31 mouse cellular contexts compared by ENCODE assay signal in genomic region chr17:43413182-43413581, GRCm38 (mm10). TPM values are rescaled to one million over a fixed set of nuclear protein-coding genes. Genes with fewer than 3 reads are reported as not detected.
DNase-seq lines count a peak whose midpoint lies in the region; ATAC-seq and TF ChIP-seq lines count a peak whose summit lies in the region.
"Had no signal": no experiment of that assay in that cellular context is flagged by ENCODE, and none has a peak within 500 bp of the region (broad histone marks: within the 10 kb centered on the region; RNA-seq: fewer than 3 reads in every experiment).

No protein-coding gene starts in this region.

- 0 out of 2 replicates have a peak overlapping the region, but pooled peaks have one; percentile 15 for H3K27ac ChIP-seq in lung, embryonic 14.5 days (ENCODE audit: low read depth)
- H3K27ac ChIP-seq in kidney, adult 2 months (ENCODE audit: insufficient read depth, low read depth, low read length): peak overlapping the region; percentile 60; the same call in 1 of the 2 replicates
- peak overlapping the region; percentile 67 for H3K27ac ChIP-seq in kidney, postnatal 0 days
- H3K27ac ChIP-seq: gastrocnemius, adult 2 months; heart, embryonic 10.5 days; heart, embryonic 15.5 days; hindbrain, embryonic 15.5 days; limb, embryonic 12.5 days; liver, embryonic 15.5 days; lung, embryonic 15.5 days; midbrain, embryonic 13.5 days; neural tube, embryonic 13.5 days; stomach, postnatal 0 days had no signal

- H3K9me3 ChIP-seq in lung, embryonic 14.5 days (ENCODE audit: low read depth, low read length): no peaks in the 10 kb centered on the region
- no peaks in the 10 kb centered on the region for H3K9me3 ChIP-seq in kidney, postnatal 0 days (replicated peaks; ENCODE audit: low read length)
- H3K9me3 ChIP-seq: heart, embryonic 10.5 days; heart, embryonic 15.5 days; hindbrain, embryonic 15.5 days; limb, embryonic 12.5 days; liver, embryonic 15.5 days; lung, embryonic 15.5 days; midbrain, embryonic 13.5 days; neural tube, embryonic 13.5 days had no signal

- H3K4me2 ChIP-seq in lung, embryonic 14.5 days: no peak overlapping the region
- no peak overlapping the region for H3K4me2 ChIP-seq in kidney, postnatal 0 days (ENCODE audit: low read length)
- H3K4me2 ChIP-seq: heart, embryonic 15.5 days; hindbrain, embryonic 15.5 days; limb, embryonic 12.5 days; liver, embryonic 15.5 days; lung, embryonic 15.5 days; midbrain, embryonic 13.5 days; neural tube, embryonic 13.5 days had no signal

- ATAC-seq in lung, embryonic 14.5 days (ENCODE audit: insufficient read depth): no peak
- no peak for ATAC-seq in kidney, postnatal 0 days (replicated peaks; ENCODE audit: low FRiP score, low read depth)
- ATAC-seq in inflammation-experienced regulatory T-cells, adult 6 months: no peak
- ATAC-seq in megakaryocyte, adult 5-6 weeks (ENCODE audit: poor library complexity, severe bottlenecking): no peak
- ATAC-seq: activated CD4-positive, CD25-positive, alpha-beta regulatory T cell, adult 4 months; forebrain, embryonic 16.5 days; midbrain, embryonic 13.5 days had no signal

- WGBS in lung, embryonic 14.5 days: 53% methylated on average over 7 of the region's 7 CpGs
- WGBS in kidney, adult 2 months: 65% methylated on average over 7 of the region's 7 CpGs
- 51% methylated on average over 7 of the region's 7 CpGs for WGBS in kidney, postnatal 0 days

- DNase-seq in lung, embryonic 14.5 days: no peak
- no peak for DNase-seq in lung, postnatal 25 days (ENCODE audit: low spot score)
- DNase-seq in kidney, adult 2 months: peak; percentile 79
- peak; percentile 60 for DNase-seq in kidney, postnatal 0 days (ENCODE audit: low spot score)
- no peak for DNase-seq in heart, postnatal 10 days
- DNase-seq: adrenal gland, postnatal 10 days; B cell, adult 2 months; cerebellum, adult 18-20 months; cerebellum, postnatal 14 days; gastrocnemius, adult 2 months; heart, postnatal 4 days; layer of hippocampus, adult 9-11 months; lung, postnatal 36 days; right cerebral cortex, postnatal 4 days; thymus, adult 18-20 months; thymus, postnatal 25 days had no signal

- H3K4me3 ChIP-seq in lung, embryonic 14.5 days (ENCODE audit: low read depth, low read length): no peak overlapping the region
- no peak overlapping the region for H3K4me3 ChIP-seq in kidney, adult 2 months (ENCODE audit: insufficient read depth, low read depth, low read length)
- H3K4me3 ChIP-seq in kidney, postnatal 0 days (replicated peaks; ENCODE audit: low read depth, low read length): no peak overlapping the region
- H3K4me3 ChIP-seq: erythroblast, embryonic 14.5 days; gastrocnemius, adult 2 months; heart, embryonic 10.5 days; heart, embryonic 15.5 days; hindbrain, embryonic 15.5 days; limb, embryonic 12.5 days; liver, embryonic 15.5 days; lung, embryonic 15.5 days; megakaryocyte, embryonic 14.5 days; midbrain, embryonic 13.5 days; neural tube, embryonic 13.5 days had no signal

- no peak overlapping the region for H3K9ac ChIP-seq in lung, embryonic 14.5 days
- H3K9ac ChIP-seq in kidney, postnatal 0 days (ENCODE audit: low read depth, low read length): no peak overlapping the region
- H3K9ac ChIP-seq: heart, embryonic 15.5 days; hindbrain, embryonic 15.5 days; limb, embryonic 12.5 days; liver, embryonic 15.5 days; lung, embryonic 15.5 days; midbrain, embryonic 13.5 days; neural tube, embryonic 13.5 days had no signal

- H3K27me3 ChIP-seq in lung, embryonic 14.5 days (ENCODE audit: insufficient read depth, low read length): no peaks in the 10 kb centered on the region
- no peaks in the 10 kb centered on the region for H3K27me3 ChIP-seq in kidney, adult 2 months (replicated peaks; ENCODE audit: control insufficient read depth, insufficient read depth, low read length)
- H3K27me3 ChIP-seq in kidney, postnatal 0 days (ENCODE audit: insufficient read depth, low read length): no peaks in the 10 kb centered on the region
- H3K27me3 ChIP-seq: heart, embryonic 15.5 days; hindbrain, embryonic 15.5 days; limb, embryonic 12.5 days; liver, embryonic 15.5 days; lung, embryonic 15.5 days; megakaryocyte, embryonic 14.5 days; midbrain, embryonic 13.5 days; neural tube, embryonic 13.5 days had no signal

- no peaks in the 10 kb centered on the region for H3K36me3 ChIP-seq in lung, embryonic 14.5 days (ENCODE audit: insufficient read depth)
- no peaks in the 10 kb centered on the region for H3K36me3 ChIP-seq in kidney, adult 2 months (ENCODE audit: control insufficient read depth, insufficient read depth, low read length)
- 0 out of 2 replicates have a peak, but pooled peaks cover 4% of the 10 kb centered on the region for H3K36me3 ChIP-seq in kidney, postnatal 0 days (ENCODE audit: insufficient read depth, low read length)
- H3K36me3 ChIP-seq: heart, embryonic 10.5 days; heart, embryonic 15.5 days; hindbrain, embryonic 15.5 days; limb, embryonic 12.5 days; liver, embryonic 15.5 days; lung, embryonic 15.5 days; midbrain, embryonic 13.5 days; neural tube, embryonic 13.5 days had no signal

- intact Hi-C loops in heart, postnatal 10 days (cut with DNase I): no loop called here

- no peak for TF ChIP-seq POLR2A in kidney, adult 2 months (IDR thresholded peaks at IDR 0.05; ENCODE audit: low read depth, low read length)

- H3K4me1 ChIP-seq in lung, embryonic 14.5 days (ENCODE audit: insufficient read depth): no peaks in the 10 kb centered on the region
- 0 out of 2 replicates have a peak, but pooled peaks cover 3% of the 10 kb centered on the region for H3K4me1 ChIP-seq in kidney, adult 2 months (ENCODE audit: control insufficient read depth, insufficient read depth, low read length)
- no peaks in the 10 kb centered on the region for H3K4me1 ChIP-seq in kidney, postnatal 0 days (replicated peaks; ENCODE audit: insufficient read depth, low read length)
- H3K4me1 ChIP-seq: heart, embryonic 10.5 days; heart, embryonic 15.5 days; hindbrain, embryonic 15.5 days; limb, embryonic 12.5 days; liver, embryonic 15.5 days; megakaryocyte, embryonic 14.5 days; midbrain, embryonic 13.5 days; neural tube, embryonic 13.5 days had no signal

- no peak for TF ChIP-seq CTCF in lung, embryonic 14.5 days (IDR thresholded peaks at IDR 0.05; ENCODE audit: low read depth)
- no peak for TF ChIP-seq CTCF in kidney, adult 2 months (conservative IDR thresholded peaks at IDR 0.05; ENCODE audit: insufficient read depth, insufficient read length, low read depth, low read length)
- 0 out of 2 replicates have a peak, but pooled peaks have one; percentile 6 for TF ChIP-seq CTCF in kidney, postnatal 0 days (IDR thresholded peaks at IDR 0.05; ENCODE audit: low read depth)

RNA-seq across cellular contexts. Expression of gene Adgrf5, which starts 52.9 kb away (rescaled TPM):
- polyA plus RNA-seq in lung, embryonic 14.5 days (2014; fragmentation: Nextera tagmentation; extraction: Ambion mirVana): 18.5 and 18.8 TPM in 2 replicates
- polyA plus RNA-seq in kidney, adult 2 months (2012; rRNA removed): 35.5 and 41.7 TPM in 2 replicates
- polyA plus RNA-seq in kidney, postnatal 0 days (2015; fragmentation: Nextera tagmentation; extraction: Ambion mirVana): 15.4 and 17.3 TPM in 2 replicates
- polyA plus RNA-seq in inflammation-experienced regulatory T-cells, adult 6 months (2017; shearing (Covaris generic)): not detected
- total RNA-seq in heart, postnatal 10 days (2021): 100 to 1,000 TPM; 219 to 248 TPM
- 0.07 TPM in 1 of 2 replicates, not detected in the other for total RNA-seq in megakaryocyte, adult 5-6 weeks (2015)
- 0.22 and 0.24 TPM in 2 replicates for total RNA-seq in megakaryocyte, adult 5-6 weeks (2017)
- polyA plus RNA-seq: erythroblast, embryonic 14.5 days had no signal

Comparison
In these comparisons a context has a peak if more than half of its experiments do, and no peak if none do; other contexts are left out.
1. DNase-seq: peak in kidney, adult 2 months (single experiment) and kidney, postnatal 0 days (single experiment); none in lung, embryonic 14.5 days (single experiment), lung, postnatal 25 days (single experiment) and heart, postnatal 10 days (0 of 2).
2. H3K27ac ChIP-seq: peak in every context shown above with its lines; median percentile 67 in kidney, postnatal 0 days; 60 in kidney, adult 2 months; 15 in lung, embryonic 14.5 days.
3. RNA of gene Adgrf5, which starts 52.9 kb away (polyA plus RNA-seq): 35.5 to 41.7 TPM in kidney, adult 2 months, 18.5 to 18.8 TPM in lung, embryonic 14.5 days and 15.4 to 17.3 TPM in kidney, postnatal 0 days; not detected in inflammation-experienced regulatory T-cells, adult 6 months; every median in the first group is over 10 times any median in the second.